Mouse (Mus musculus) NIH3T3 (cell line): ENCODE data around the gene Ankrd66.
"Not testable (repeated sequence)": the region's sequence is repeated elsewhere in the genome, so short reads cannot be mapped to it uniquely, and the experiment has no call there.

Experiments
- DNase-seq: peaks from one replicate; pipeline ENCODE4 v3.0.0-alpha.2; 2012; ENCODE audit warnings: low read depth

Gene Ankrd66

DNA sequence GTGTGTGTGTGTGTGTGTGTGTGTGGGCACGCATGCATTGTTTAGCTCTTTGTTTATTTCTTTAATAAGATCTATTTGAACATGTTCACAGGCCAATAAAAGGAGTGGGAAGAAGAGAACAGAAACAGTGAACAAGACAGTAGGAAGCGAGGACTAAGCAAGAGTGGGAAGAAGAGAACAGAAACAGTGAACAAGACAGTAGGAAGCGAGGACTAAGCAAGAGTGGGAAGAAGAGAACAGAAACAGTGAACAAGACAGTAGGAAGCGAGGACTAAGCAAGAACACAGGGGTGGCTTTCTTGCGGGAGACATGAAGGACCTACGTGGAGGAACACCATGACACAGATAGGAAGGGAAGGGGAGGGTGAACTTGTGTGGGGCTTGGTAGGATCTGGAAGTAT lies 6.6 kb downstream of the Ankrd66 start:
- not testable (repeated sequence) for DNase-seq

- no peak for DNase-seq
Measured at GRCm38 (mm10) chr17:43534362-43535222, 8.8 kb downstream of the Ankrd66 start.

DNA sequence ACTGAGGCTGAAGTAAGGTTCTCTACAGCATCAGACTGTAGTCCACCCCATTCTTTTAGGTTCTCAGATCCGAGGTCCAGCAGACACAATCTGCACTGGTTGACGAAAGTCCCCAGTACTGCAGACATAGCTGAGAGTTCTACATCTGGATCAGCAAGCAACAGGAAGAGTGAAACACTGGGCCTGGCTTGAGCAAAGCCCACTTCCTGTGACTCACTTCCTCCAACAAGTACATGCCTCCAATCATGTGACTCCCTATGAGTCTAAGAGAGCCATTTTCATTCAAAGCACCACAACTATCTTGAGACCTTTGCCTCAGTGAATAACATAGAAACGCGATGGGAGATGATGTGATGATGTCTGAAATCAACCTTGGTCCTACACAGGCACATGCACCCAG lies 12.2 kb downstream of the Ankrd66 start:
- no peak for DNase-seq

DNA sequence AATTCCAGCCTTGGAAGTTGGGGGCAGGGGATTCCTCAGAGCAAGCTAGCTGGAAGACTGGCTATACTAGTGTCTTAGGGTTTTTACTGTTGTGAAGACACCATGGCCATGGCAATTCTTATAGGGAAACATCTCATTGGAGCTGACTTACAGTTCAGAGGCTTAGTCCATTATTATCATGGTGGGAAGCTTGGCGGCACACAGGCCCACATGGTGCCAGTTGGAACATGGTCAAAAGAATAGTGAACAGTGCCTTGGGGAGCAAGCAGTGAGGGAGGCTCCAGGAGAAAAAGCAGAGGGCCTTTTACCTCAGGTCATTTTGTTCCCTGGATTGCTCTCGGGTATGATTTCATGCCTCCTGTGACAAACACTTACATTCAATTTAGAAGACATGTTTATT lies 12.9 kb downstream of the Ankrd66 start:
- DNase-seq, result no peak

DNA sequence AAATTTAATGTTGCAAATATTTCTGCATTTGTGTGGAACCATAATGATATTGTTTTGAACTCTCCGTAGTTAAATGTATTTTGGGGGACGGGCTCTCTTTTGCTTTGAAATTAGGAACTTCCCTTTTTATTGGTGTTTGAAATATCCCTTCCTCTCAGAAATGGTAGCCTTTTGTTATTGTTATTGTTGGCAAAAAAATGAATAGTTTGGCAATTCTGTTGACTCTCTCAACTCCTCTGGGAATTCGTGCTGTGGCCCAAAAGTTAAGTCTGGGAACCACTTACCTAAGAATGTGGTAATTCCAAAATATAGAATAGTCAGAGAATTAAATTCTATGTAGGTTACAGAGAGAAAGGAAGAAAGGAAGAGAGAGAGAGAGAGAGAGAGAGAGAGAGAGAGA lies 23.3 kb downstream of the Ankrd66 start:
- peak; percentile 16 for DNase-seq

DNA sequence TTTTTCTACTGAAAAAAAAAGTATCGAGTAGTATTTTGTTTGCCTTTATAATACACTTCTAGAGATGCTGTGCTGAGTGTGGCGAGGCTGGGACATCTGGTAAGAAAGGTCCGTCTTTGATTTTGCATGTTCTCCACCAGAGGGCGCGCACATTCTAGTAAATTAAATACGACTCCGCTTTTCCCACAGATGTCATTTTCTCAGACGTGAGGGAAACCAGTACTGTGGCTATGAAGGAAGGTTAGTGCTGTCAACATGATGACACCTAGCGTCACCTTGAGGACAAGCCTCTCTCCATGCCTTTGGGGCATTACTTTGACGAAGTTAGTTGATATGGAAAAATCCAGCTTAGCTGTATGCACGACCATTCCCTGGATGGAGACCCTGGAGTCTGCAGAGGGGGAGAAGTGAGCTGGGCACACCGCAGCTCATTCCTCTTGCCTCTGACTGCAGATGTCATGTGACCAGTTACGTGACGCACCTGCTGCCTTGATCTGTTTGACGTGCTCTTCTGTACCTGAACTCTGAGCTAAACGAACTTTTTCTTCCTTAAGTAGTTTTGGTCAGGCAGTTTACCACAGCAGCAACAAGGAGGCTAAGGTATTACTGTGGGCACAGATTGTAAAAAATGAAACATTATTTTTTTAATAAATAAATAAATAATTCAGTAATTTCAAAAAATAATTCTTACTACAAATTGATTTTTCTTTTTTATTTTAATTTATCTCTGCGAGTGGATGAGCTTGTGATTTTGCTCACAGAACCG lies 24.6 kb downstream of the Ankrd66 start:
- peak; percentile 93 for DNase-seq

- no peak for DNase-seq
Measured at GRCm38 (mm10) chr17:43510782-43511181, 32.7 kb downstream of the Ankrd66 start.

GRCm38 (mm10) chr17:43504594-43504934 lies 38.9 kb downstream of the Ankrd66 start:
- no peak for DNase-seq

- DNase-seq, result no peak
Measured at GRCm38 (mm10) chr17:43503861-43504593, 39.4 kb downstream of the Ankrd66 start.

GRCm38 (mm10) chr17:43502592-43502991 lies 40.8 kb downstream of the Ankrd66 start, which contains the start of gene Mep1a:
Mep1a (minus strand) TSS chr17:43502812.
- DNase-seq, result no peak

- no peak for DNase-seq
Measured at GRCm38 (mm10) chr17:43501631-43502030, 41.8 kb downstream of the Ankrd66 start.

- no peak for DNase-seq
Measured at GRCm38 (mm10) chr17:43501223-43501622, 42.2 kb downstream of the Ankrd66 start.

GRCm38 (mm10) chr17:43500513-43500912 lies 42.9 kb downstream of the Ankrd66 start:
- DNase-seq, result no peak

DNA sequence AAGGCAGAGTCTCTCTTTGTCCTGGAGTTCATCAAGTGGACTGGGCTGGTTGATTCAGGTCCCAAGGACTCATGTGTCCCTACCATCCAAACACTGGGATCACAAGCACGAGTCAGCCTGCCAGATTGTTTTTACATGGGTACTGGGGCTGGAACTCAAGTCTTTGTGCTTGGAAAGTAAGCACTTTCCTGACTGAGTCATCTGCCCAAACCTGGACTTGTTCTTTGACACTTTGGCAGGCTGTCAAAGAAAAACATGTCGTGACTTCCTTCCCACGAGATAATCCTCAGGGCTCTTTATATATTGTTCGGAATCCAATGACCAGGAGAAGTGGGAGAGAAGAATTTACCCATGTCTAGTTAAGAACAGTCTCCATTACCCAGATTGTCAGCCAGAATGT lies 45.9 kb downstream of the Ankrd66 start:
- DNase-seq, result no peak

DNA sequence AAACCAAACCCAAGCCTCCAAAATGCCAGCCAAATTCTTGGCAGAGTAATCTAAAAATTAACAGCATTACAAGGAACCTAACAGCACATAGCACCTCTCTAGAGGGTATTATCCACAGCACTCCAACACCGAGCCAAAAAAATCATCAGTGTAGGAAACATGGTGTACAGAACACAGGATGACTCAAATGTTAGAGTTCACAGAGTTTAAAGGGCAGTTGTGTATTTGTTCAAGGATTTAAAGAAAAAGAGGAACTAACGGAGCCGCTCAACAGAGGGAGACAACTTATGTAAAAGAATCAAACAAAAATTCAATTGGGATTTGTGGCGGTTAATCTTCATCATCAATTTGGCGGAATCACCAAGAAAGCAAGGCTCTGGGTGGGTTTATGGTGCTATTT lies 47.9 kb downstream of the Ankrd66 start:
- DNase-seq, result no peak

- not testable (repeated sequence) for DNase-seq
Measured at GRCm38 (mm10) chr17:43490371-43490770, 53.1 kb downstream of the Ankrd66 start.

DNA sequence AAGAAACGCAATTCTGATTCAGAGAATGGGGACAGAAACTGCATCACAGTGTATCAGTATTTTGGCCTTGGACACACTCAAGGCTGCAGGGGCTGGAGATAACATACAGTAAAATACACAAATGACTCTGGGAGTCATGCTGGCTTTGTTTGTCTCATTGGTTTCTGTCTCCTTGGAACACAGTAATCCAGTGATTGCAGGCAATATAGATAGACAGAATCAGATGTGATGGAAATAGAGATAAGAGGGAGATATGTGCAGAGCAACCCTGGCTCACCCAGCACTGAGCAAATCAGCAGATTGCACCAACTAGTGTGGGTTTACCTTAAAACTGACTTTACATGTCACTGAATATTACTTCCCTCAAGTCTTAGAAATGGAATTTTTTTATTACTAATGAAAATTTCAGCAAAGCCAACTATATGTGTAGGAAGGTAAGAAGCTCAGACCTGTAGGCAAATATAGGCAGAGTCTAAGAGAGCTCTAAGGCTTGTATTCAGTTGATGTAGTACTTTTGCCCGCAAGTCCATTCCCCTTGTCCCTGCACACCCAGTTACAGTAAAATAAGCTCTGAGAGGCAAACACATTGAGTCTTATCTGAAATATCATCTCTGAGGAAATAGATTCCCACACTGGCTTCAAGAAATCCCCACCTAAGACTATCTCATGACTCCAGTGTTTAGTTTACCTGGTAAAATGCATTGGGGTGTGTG lies 54.8 kb downstream of the Ankrd66 start:
- no peak for DNase-seq

- no peak for DNase-seq
Measured at GRCm38 (mm10) chr17:43485982-43486381, 57.5 kb downstream of the Ankrd66 start.
